Mouse (Mus musculus) regulatory T cell (primary cell): Measurements from ENCODE around the gene Lrrc1.

ENCODE experiments used
- in situ Hi-C: fragments of 300-600 bp; cut with MboI, MseI; formaldehyde crosslinking; loops from one replicate; pipeline ENCODE4 v1.15.1; 2025; ENCODE audit warnings: high pct_unique_total_duplicates

The Lrrc1 gene

GRCm38 (mm10) chr9:77388956-77389355 lies 155.7 kb downstream of the Lrrc1 start:
- in situ Hi-C loops = no loop called here

DNA sequence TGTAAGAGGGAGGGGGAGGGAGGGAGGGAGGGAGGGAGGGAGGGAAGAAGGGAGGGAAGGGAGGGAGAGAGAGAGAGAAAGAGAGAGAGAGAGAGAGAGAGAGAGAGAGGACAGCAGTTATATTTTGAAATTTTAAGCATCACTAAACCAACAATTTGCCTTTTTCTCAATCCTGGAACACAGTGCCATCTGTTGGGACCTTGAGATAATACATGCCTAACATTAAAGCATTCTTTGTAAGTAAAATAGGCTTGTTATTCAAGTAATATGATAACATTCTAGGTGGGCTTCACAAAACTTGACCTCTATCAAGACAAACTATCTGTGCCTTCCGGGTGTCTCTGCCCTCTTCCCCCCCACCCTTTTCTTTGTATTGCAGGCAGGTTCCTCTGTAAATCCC lies 157.9 kb downstream of the Lrrc1 start:
- in situ Hi-C loops = no loop called here

DNA sequence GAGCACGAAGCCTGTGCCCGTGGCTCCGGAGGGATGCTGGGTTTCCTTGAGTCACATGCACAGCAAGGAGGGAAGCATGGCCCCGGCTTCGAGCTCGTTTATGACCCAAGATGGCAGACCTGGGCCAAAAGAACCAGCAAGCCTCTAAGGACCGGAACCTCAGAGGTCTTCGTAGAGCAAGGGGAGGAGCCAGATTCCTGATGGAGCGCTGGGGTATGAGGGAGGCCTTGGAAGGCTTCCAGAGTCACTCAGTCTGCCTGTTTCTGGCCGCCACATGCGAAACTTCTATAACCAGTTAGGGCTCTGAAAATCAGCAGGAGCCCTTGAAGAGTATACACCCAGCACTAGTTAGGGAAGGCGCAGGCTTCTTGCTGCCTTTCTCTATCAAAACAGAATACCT lies 159.1 kb downstream of the Lrrc1 start:
- in situ Hi-C loops = no loop called here

DNA sequence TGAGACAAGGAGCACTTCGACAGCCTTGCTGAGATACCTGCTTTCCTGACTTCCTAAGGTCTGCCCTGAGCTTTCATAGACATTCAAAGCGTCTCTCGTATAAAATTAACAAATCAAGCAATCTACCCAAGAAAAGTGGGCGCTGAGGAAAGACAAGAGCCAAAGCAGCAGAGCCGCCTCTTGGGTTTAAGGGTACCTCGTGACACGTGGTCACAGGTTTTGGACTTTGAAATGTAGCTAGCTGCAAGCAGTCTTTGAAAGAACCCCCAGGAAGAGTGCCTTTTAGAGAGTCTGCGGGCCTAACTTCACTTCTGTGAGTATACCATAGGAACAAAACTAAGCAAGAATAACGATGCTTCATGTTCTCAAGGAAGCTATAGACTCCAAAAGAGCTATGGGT lies 160.0 kb downstream of the Lrrc1 start:
- in situ Hi-C loops = no loop called here

- in situ Hi-C loops = no loop called here
Observed at GRCm38 (mm10) chr9:77383951-77384350, 160.7 kb downstream of the Lrrc1 start.

DNA sequence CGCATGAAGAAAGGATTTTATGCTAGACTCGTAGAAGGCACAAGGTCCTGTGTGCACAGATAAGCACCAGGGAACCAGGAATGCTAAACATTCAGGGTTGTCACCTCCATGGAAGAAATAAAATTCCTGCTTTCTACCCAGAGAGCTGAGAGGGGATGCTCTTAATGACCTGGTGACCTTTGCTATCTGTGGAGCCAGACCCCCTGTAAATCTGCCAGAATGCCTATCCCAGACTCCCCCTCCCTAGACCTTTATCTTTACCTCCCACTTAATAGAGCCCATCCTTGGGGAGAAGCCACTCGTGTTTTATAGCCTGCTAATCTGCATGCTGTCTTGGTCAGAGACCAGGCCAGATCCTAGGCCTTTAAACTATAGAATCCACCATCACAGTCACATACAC lies 162.2 kb downstream of the Lrrc1 start:
- in situ Hi-C loops = no loop called here

DNA sequence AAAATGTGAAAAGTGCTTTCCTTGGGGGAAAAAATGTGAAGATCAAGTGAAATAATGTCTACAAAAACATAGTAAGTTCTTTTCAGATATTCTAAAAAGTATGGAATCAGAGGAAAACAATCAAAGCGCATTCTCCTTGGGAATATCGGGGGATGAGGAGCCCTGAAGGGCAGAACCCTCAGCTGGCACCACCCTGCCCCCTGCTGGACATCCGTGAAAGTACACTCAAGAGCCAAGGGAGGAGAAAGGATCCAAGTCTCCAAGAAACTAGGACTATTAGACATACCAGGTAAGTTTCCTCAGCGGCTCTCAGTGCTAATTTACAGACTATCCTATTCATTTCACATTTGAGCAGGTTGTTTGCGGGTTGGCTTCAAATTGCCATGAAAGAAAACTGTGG lies 163.1 kb downstream of the Lrrc1 start:
- in situ Hi-C loops = no loop called here
